Mouse (Mus musculus) heart, embryonic 14.5 days (tissue): Measurements from ENCODE around the gene Galp. TPM values are rescaled to one million over a fixed set of nuclear protein-coding genes. Genes with fewer than 3 reads are reported as not detected.
"Not testable (repeated sequence)": the region's sequence is repeated elsewhere in the genome, so short reads cannot be mapped to it uniquely, and the experiment has no call there.

Experiments used
- ATAC-seq: fragments of 200-750 bp; cut with Nextera tagmentation; 2 replicates; pipeline ENCODE4 v1.8.0; 2017; ENCODE audit warnings: low read depth, moderate TSS enrichment; ENCODE audit not compliant: insufficient number of reproducible peaks, insufficient read depth, low FRiP score
- H3K27ac ChIP-seq, 2 experiments: fragments of 200-500 bp in 1 of 2; fragments of 300-500 bp in 1 of 2; sonication (generic) in 1 of 2; replicated peaks in 1 of 2; 2 replicates each; pipeline ENCODE4 v1.5.1; 2012 to 2014; ENCODE audit warnings: low read depth in 2 of 2, low read length in 2 of 2, control low read depth in 1 of 2, mild to moderate bottlenecking in 1 of 2, mixed read lengths in 1 of 2; ENCODE audit not compliant: control insufficient read depth in 1 of 2, insufficient read depth in 1 of 2
- H3K27me3 ChIP-seq: fragments of 300-500 bp; sonication (generic); 2 replicates; pipeline ENCODE4 v1.6.1; 2014; ENCODE audit warnings: mild to moderate bottlenecking, low read length, control low read depth; ENCODE audit not compliant: control insufficient read depth, insufficient read depth
- H3K36me3 ChIP-seq: fragments of 300-500 bp; sonication (generic); 2 replicates; pipeline ENCODE4 v1.6.1; 2014; ENCODE audit warnings: mild to moderate bottlenecking, control low read depth, low read length, mixed read lengths; ENCODE audit not compliant: control insufficient read depth, insufficient read depth
- H3K4me1 ChIP-seq, 2 experiments: fragments of 200-500 bp in 1 of 2; fragments of 300-500 bp in 1 of 2; sonication (generic) in 1 of 2; 2 replicates each; pipeline ENCODE4 v1.6.1; 2012 to 2014; ENCODE audit warnings: low read length in 2 of 2, control low read depth in 1 of 2, mixed read lengths in 1 of 2; ENCODE audit not compliant: control insufficient read depth in 2 of 2, insufficient read depth in 2 of 2
- H3K4me2 ChIP-seq: fragments of 300-500 bp; sonication (generic); 2 replicates; pipeline ENCODE4 v1.6.1; 2014; ENCODE audit warnings: mild to moderate bottlenecking, low read length
- H3K4me3 ChIP-seq, 2 experiments: fragments of 200-500 bp in 1 of 2; fragments of 300-500 bp in 1 of 2; sonication (generic) in 1 of 2; 2 replicates each; pipeline ENCODE4 v1.5.1; 2012 to 2014; ENCODE audit warnings: low read length in 2 of 2, mild to moderate bottlenecking in 2 of 2, control low read depth in 1 of 2, low read depth in 1 of 2, moderate library complexity in 1 of 2; ENCODE audit not compliant: control insufficient read depth in 1 of 2, insufficient read depth in 1 of 2
- H3K9ac ChIP-seq: fragments of 300-500 bp; sonication (generic); 2 replicates; pipeline ENCODE4 v1.6.1; 2014; ENCODE audit warnings: mild to moderate bottlenecking, low read length
- H3K9me3 ChIP-seq: fragments of 300-500 bp; sonication (generic); 2 replicates; pipeline ENCODE4 v1.6.1; 2016; ENCODE audit warnings: low read length, control low read depth; ENCODE audit not compliant: control insufficient read depth
- WGBS: fragments of 180-500 bp; shearing (Covaris S2); extraction: QIAGEN DNeasy Blood & Tissue Kit; methylation state at CpG from one replicate; pipeline ENCODE4 v1.1.7; 2014; 5-methylcytosine and 5-hydroxymethylcytosine counted together
- polyA plus RNA-seq: library from polyadenylated mRNA; unstranded; fragments of >200 nt; fragmentation: Nextera tagmentation; extraction: Ambion mirVana; gene quantifications from 2 replicates; pipeline ENCODE4 v1.2.1, GENCODE M21; 2014

Galp gene
- polyA plus RNA-seq, 1 experiment from 2014 or later, result not detected

DNA sequence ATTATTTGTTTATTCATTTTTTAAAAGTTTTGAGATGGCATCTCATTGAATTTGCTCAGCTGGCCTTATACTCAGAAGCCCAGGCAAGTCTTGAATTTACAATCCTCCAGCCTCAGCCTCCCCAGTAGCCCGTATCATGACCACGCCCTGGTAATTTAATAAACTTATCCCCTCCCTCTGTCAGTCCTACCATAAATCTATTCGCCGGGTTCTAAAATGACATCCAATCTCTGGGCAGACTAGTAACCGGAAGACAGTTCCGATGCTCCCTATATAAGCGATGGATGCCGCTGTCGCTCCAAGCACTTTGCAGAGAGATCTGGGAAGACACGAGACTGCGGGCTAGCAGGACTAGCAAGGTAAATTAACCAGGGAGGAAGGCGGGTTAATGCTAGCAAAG is 25.1 kb downstream of the Galp start, which contains the start of gene Zscan5b:
Gene Zscan5b (plus strand): TSS at position 301 of the 400 bp plus-strand sequence.
- no peaks in the 10 kb centered on the region for H3K36me3 ChIP-seq
- ATAC-seq, result no peak
- 88% methylated on average over 12 of the region's 12 CpGs for WGBS
- no peaks in the 10 kb centered on the region for H3K27me3 ChIP-seq
- no peak within 1 kb of the TSS for H3K27ac ChIP-seq
- no peak within 1 kb of the TSS for H3K9ac ChIP-seq
- no peak within 1 kb of the TSS for H3K4me2 ChIP-seq
- no peaks in the 10 kb centered on the region for H3K9me3 ChIP-seq
- no peak within 1 kb of the TSS for H3K4me3 ChIP-seq
- H3K4me1 ChIP-seq, result no peaks in the 10 kb centered on the region

DNA sequence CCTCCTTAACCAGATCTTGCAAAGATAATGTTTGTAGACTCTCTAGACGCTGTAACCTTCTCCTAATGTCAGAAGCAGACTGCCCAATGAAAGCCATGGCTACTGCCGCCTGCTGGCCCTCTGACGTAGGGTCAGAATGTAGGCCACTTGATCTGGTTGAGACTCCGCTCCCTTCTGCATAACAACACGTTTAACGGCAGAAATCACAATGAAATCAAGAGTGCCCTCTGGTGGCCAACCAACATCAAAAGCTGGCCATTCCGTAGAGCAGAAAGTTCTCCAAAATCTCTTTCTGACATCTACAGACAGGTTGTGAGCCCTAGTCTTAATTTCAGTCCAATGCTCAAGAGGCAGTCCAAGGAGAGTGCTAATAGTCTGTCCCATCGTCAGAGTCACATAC is 31.6 kb downstream of the Galp start:
- H3K4me3 ChIP-seq, ATAC-seq, H3K27ac ChIP-seq, H3K9ac ChIP-seq, H3K4me2 ChIP-seq, H3K9me3 ChIP-seq, H3K36me3 ChIP-seq, H3K27me3 ChIP-seq, H3K4me1 ChIP-seq: not testable (repeated sequence)
- 61% methylated on average over 8 of the region's 8 CpGs for WGBS

DNA sequence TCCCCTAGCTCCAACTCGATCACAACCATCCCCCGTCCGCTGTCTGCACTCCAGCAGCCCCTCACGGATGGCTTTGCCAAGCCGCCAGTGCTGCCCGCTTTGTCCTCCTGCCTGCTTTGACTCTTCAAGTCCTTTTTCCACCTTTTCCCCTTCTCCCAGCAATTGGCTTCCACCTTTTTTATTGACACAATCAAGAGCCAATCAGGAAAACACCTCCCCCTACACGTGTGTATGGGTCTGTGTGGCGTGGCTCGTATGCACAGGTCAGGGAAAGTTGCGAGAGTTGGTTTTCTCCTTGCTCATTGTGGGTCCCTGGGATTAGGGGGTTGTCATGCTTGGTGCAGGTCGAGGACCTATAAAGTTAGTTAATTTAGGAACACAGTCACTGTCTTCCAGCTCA is 42.9 kb downstream of the Galp start:
- 37% methylated on average over 11 of the region's 11 CpGs for WGBS
- Histone ChIP-seq H3K27me3 (no peaks in the 10 kb centered on the region), H3K4me2 (no peak overlapping the region), H3K27ac (no peak overlapping the region), H3K4me3 (no peak overlapping the region), H3K36me3 (no peaks in the 10 kb centered on the region), H3K9ac (no peak overlapping the region), H3K4me1 (no peaks in the 10 kb centered on the region), H3K9me3 (no peaks in the 10 kb centered on the region)
- ATAC-seq, result no peak

DNA sequence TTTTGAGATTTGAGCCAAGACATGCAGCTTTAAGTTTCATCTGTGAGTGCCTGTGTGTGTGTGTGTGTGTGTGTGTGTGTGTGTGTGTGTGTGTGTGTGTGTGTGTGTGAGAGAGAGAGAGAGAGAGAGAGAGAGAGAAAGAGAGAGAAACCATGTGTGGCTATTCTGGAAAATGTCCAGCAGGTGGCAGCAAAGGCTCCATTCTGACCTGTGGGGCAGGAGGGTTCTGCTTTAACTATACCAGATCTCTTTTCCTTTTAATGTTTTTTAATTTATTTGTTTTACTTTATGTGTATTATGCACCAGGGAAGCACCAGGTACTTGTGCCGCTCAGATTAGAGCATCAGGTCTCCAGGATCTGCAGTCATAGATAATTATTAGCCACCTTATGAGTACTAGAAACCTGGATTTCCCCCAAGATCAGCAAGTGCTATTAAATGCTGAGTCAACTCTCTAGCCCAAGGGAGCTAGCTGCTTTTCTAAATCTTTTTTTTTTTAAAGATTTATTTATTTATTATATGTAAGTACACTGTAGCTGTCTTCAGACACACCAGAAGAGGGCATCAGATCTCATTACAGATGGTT is 44.0 kb downstream of the Galp start:
- 26% methylated on average over 1 of the region's 1 CpGs for WGBS
- not testable (repeated sequence) for H3K36me3 ChIP-seq, H3K9me3 ChIP-seq, ATAC-seq, H3K4me3 ChIP-seq, H3K27me3 ChIP-seq, H3K27ac ChIP-seq, H3K4me2 ChIP-seq, H3K4me1 ChIP-seq, H3K9ac ChIP-seq

DNA sequence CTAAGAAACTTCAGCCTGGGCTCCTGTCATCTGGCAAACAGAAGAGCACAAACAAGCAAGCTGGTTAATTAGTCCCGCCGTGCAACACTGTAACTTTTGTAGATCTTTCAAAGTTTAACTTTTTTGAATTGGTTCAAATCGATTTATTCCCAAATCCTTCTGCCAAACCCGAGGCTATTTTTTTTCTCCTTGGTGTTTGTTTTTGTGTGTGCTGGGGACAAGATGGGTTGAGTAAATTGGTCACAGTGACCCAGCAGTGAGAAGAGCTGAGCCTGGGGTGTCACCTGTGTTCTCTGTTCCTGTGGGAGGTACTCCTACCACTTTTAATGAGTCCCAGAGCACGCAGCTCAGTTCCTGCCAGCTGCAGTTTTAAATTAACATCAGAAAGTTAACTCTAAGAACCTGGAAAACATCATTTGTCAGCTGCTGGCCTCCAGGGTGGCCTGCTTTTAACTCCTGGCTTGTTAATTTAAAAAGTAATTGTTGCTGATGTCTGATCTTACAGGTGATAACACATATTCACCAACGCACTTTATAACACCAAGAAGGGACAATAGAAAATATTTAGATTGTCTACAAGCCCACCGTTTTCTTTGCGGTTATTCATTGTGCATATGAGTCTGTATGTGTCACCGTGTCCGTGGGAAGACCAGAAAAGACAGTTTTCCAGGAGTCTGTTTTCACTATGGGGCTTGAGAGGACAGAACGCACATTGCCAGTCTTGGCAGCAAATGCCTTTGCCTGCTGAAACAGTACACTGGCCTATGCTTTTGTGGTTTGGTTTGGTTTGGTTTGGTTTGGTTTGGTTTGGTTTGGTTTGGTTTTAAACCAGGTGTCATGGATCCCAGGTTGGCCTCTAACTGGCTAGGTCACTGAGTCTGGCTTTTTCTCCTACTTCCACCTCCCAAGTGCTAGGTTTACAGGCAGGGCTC is 47.7 kb downstream of the Galp start:
- H3K4me1 ChIP-seq, result no peaks in the 10 kb centered on the region
- H3K4me3 ChIP-seq, result no peak overlapping the region
- no peak for ATAC-seq
- H3K36me3 ChIP-seq, result no peaks in the 10 kb centered on the region
- 34% methylated on average over 11 of the region's 11 CpGs for WGBS
- H3K27ac ChIP-seq, result no peak overlapping the region
- no peak overlapping the region for H3K4me2 ChIP-seq
- no peak overlapping the region for H3K9ac ChIP-seq
- no peaks in the 10 kb centered on the region for H3K9me3 ChIP-seq
- H3K27me3 ChIP-seq, result no peaks in the 10 kb centered on the region

DNA sequence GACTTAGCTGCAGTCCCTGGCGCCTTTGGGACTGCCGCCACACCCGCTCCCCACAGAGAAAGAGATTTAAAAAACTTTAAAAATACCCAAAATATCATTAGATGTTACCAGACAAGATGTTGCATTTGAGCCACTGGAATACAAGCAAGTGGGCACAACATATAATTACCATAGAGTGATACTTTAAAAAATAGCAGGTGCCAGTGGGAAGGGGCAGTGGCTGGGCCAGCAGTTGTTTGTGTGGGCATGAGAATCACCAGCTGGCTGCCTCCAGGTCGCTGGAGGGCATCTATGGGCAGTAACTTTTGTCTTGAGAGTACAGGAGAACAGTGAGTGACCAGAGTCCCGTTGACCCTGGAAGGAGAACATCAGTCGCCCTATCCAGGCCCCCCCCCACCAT is 55.5 kb downstream of the Galp start, which contains the start of gene Epp13:
Gene Epp13 (plus strand): TSS at position 301 of the 400 bp plus-strand sequence.
- H3K27me3 ChIP-seq, result no peaks in the 10 kb centered on the region
- no peaks in the 10 kb centered on the region; the same call in 1 of the 2 replicates for H3K9me3 ChIP-seq
- no peak within 1 kb of the TSS for H3K4me3 ChIP-seq
- H3K27ac ChIP-seq, result no peak within 1 kb of the TSS
- H3K4me2 ChIP-seq, result no peak within 1 kb of the TSS
- no peak within 1 kb of the TSS for H3K9ac ChIP-seq
- no peaks in the 10 kb centered on the region for H3K4me1 ChIP-seq
- WGBS, result 65% methylated on average over 6 of the region's 6 CpGs
- ATAC-seq, result no peak
- no peaks in the 10 kb centered on the region for H3K36me3 ChIP-seq

DNA sequence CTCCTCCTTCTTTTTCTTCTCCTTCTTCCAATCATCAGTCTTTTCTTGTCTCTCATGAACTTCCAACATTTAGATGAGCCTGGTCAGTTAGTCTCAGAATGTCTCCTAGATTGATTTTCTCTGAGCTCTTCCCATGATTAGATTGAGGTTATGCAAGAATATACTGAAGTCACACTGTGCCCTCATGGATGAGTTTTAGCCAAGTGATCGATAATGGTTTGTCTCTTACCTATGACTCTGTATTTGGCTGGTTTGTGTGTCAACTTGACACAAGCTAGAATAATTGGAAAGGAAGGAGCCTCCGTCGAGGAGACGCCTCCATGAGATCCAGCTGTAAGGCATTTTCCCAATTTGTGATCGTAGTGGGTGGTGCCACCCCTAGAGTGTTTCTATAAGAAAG is 57.6 kb downstream of the Galp start:
- 86% methylated on average over 5 of the region's 5 CpGs for WGBS
- no peaks in the 10 kb centered on the region; the same call in 1 of the 2 replicates for H3K9me3 ChIP-seq
- no peaks in the 10 kb centered on the region for H3K4me1 ChIP-seq
- ATAC-seq, result no peak
- H3K4me2 ChIP-seq, result no peak overlapping the region
- H3K9ac ChIP-seq, result no peak overlapping the region
- no peaks in the 10 kb centered on the region for H3K27me3 ChIP-seq
- H3K27ac ChIP-seq, result no peak overlapping the region
- H3K36me3 ChIP-seq, result no peaks in the 10 kb centered on the region
- H3K4me3 ChIP-seq, result no peak overlapping the region
